Mouse (Mus musculus) stomach, postnatal 0 days (tissue): ENCODE results near the gene Psmd13. TPM values are rescaled to one million over a fixed set of nuclear protein-coding genes. Genes with fewer than 3 reads are reported as not detected.

Experiments
- ATAC-seq: fragments of 200-750 bp; cut with Nextera tagmentation; 2 replicates; pipeline ENCODE4 v1.8.0; 2017; ENCODE audit not compliant: low FRiP score, low TSS enrichment
- DNase-seq: peaks from one replicate; pipeline ENCODE4 v3.0.0-alpha.2; 2016; ENCODE audit warnings: low spot score
- H3K27ac ChIP-seq: fragments of 300-500 bp; sonication (generic); replicated peaks from 2 replicates; pipeline ENCODE4 v1.5.1; 2014; ENCODE audit warnings: mild to moderate bottlenecking, control low read depth
- H3K27me3 ChIP-seq: fragments of 300-500 bp; sonication (generic); 2 replicates; pipeline ENCODE4 v1.6.1; 2014; ENCODE audit warnings: low read length; ENCODE audit not compliant: control insufficient read depth, insufficient read depth
- H3K36me3 ChIP-seq: fragments of 300-500 bp; sonication (generic); 2 replicates; pipeline ENCODE4 v1.6.1; 2014; ENCODE audit warnings: low read length, mixed read lengths; ENCODE audit not compliant: control insufficient read depth, insufficient read depth
- H3K4me1 ChIP-seq: fragments of 300-500 bp; sonication (generic); replicated peaks from 2 replicates; pipeline ENCODE4 v1.6.1; 2014; ENCODE audit warnings: antibody characterized with exemption; ENCODE audit not compliant: control insufficient read depth, insufficient read depth
- H3K4me2 ChIP-seq: fragments of 300-500 bp; sonication (generic); replicated peaks from 2 replicates; pipeline ENCODE4 v1.6.1; 2014; ENCODE audit warnings: low read depth, mild to moderate bottlenecking, control low read depth, moderate library complexity
- H3K4me3 ChIP-seq: fragments of 300-500 bp; sonication (generic); 2 replicates; pipeline ENCODE4 v1.5.1; 2014; ENCODE audit warnings: low read depth, low read length, control low read depth
- H3K9ac ChIP-seq: fragments of 300-500 bp; sonication (generic); 2 replicates; pipeline ENCODE4 v1.6.1; 2014; ENCODE audit warnings: mild to moderate bottlenecking, low read length, control low read depth, mixed read lengths
- H3K9me3 ChIP-seq: fragments of 300-500 bp; sonication (generic); 2 replicates; pipeline ENCODE4 v1.6.1; 2016; ENCODE audit warnings: low read length; ENCODE audit not compliant: control insufficient read depth
- CTCF ChIP-seq: IDR thresholded peaks from 2 replicates; pipeline ENCODE4 v1.5.1; 2016; ENCODE audit warnings: antibody characterized with exemption, low read depth, mild to moderate bottlenecking, moderate library complexity
- EP300 ChIP-seq: optimal IDR thresholded peaks from 2 replicates; pipeline ENCODE3; 2016; ENCODE audit warnings: antibody characterized with exemption
- WGBS: fragments of 180-500 bp; shearing (Covaris S2); extraction: QIAGEN DNeasy Blood & Tissue Kit; methylation state at CpG from one replicate; pipeline ENCODE4 v1.1.7; 2014; 5-methylcytosine and 5-hydroxymethylcytosine counted together
- polyA plus RNA-seq: library from polyadenylated mRNA; unstranded; fragments of >200 nt; fragmentation: Nextera tagmentation; extraction: Ambion mirVana; gene quantifications from 2 replicates; pipeline ENCODE4 v1.2.1, GENCODE M21; 2015

The Psmd13 gene
- polyA plus RNA-seq, 1 experiment from 2014 or later: 160 TPM

DNA sequence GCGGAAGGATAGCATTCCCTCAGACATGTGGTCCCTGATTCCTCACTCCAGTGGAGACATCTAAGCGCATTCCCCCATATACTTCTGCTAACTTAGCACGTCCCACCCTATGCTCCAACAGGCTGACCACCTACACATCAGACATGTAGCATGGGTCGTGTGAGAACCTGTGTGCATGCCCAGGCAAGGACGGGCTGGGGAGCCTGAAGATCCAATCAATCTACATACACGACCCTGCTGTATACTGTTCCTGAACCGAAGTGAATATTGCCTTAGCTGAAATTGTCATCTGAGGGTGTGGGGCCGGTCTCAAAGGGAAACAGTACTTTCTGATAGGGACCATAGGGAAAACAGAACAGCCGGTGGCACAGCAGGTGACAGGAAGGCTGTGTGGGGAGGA is 26.6 kb upstream of the Psmd13 start:
- Histone ChIP-seq H3K36me3 (peaks cover 16% of the 10 kb centered on the region; the same call in 1 of the 2 replicates), H3K4me1 (peaks cover 10% of the 10 kb centered on the region; the same call in 1 of the 2 replicates), H3K9ac (peak overlapping the region; percentile 89), H3K27me3 (no peaks in the 10 kb centered on the region), H3K27ac (peak overlapping the region; percentile 98), H3K9me3 (no peaks in the 10 kb centered on the region), H3K4me2 (peak overlapping the region; percentile 80), H3K4me3 (peak overlapping the region; percentile 78)
- TF ChIP-seq CTCF (no peak), EP300 (no peak)
- no peak for DNase-seq
- no peak for ATAC-seq
- 65% methylated on average over 9 of the region's 9 CpGs for WGBS

DNA sequence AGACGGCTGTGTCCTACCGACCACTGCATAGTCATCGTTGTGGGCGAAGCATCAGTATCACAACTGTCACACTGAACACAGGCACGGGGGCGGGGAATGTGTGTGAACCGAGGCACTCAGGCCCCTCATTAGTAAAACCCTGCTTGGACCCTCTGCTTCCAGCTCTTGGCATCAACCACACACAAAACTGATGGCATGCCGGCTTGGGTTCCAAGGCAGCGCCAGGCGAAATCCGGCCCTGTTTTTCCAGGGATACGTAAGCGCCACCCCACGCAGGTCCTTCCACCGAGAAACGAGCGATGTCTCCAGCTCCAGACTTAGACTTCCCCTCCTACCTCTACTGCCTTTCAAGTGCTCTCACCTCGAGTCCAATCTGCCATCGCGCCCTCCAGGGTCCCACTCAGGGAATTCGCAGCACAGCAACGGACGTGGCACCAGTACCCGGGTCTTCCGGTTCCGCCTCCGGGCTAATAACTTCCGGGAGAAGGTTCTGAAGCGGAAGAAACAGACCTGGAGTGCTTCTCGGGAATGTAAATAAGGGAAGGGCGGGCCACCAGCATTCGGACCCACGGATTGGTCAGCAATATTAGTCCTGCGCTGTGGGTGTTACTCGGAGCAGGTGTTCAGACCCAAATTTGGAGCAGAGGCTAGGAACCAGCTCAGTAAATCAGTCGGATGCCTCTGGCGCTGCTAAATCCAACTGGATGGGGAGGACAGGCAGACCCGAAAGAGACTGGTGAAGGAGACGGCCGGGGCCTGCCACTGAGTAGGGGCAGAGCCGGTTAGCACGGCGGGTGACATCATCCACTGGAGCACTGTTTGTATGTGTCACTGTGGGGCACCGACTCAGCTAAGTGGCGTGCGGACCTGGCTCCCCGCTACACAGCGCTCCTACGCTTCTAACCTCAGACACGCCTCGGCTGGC is 25.6 kb upstream of the Psmd13 start, which contains the start of gene Gm45785:
TSS of gene Gm45785 (minus strand) at position 472 of the 925 bp plus-strand sequence.
- peak within 1 kb of the TSS; percentile 89 for H3K9ac ChIP-seq
- H3K4me3 ChIP-seq: peak within 1 kb of the TSS; percentile 78
- no peaks in the 10 kb centered on the region for H3K9me3 ChIP-seq
- H3K36me3 ChIP-seq: peaks cover 22% of the 10 kb centered on the region; the same call in 1 of the 2 replicates
- H3K4me1 ChIP-seq: peaks cover 10% of the 10 kb centered on the region; the same call in 1 of the 2 replicates
- no peaks in the 10 kb centered on the region for H3K27me3 ChIP-seq
- peak; percentile 88 for ATAC-seq
- WGBS: 1% methylated on average over 51 of the region's 51 CpGs
- TF ChIP-seq EP300 (no peak), CTCF (peak; percentile 27; the same call in 1 of the 2 replicates)
- peak within 1 kb of the TSS; percentile 98 for H3K27ac ChIP-seq
- peak; percentile 92 for DNase-seq
- H3K4me2 ChIP-seq: peak within 1 kb of the TSS; percentile 80

DNA sequence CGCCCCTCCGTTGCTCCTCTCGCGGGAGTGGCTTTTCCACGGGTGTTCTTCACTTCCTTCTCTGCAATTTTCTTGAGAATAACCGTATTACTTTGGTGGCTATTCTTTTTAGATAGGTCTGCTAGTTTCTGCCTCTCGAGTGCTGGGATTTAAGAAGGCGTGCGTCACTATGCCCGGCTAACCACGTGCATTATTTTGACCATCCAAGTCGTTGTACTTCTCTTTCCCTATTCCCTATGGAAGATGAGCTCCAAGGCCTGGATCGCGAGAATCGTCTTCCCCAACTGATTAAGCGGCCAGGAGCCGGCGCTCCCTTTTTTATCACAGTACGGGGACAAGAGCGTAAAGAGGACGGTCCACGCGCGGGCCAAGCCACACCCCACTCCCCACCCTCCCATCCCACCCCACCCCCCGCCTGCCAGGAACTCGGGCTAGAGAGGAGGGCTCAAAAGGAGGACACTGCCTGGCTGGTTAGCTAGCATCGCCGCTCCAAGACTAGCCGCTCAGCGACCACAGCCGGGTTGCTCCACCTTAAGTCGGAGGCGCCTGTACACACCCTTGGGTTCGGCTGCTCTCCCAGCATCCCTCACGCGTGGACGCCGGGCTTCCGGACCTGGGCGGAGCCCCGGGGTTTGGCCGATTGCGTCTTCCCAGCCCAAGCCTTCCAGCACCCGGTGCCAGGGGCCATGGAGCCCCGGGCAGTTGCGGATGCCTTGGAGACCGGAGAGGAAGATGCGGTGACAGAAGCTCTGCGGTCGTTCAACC is 24.8 kb upstream of the Psmd13 start, which contains the start of gene Ric8a:
TSS of gene Ric8a (plus strand) at position 173 of the 765 bp plus-strand sequence.
- peaks cover 10% of the 10 kb centered on the region; the same call in 1 of the 2 replicates for H3K4me1 ChIP-seq
- H3K4me3 ChIP-seq: peak within 1 kb of the TSS; percentile 78
- TF ChIP-seq CTCF: no peak
- TF ChIP-seq EP300: no peak
- WGBS: under 1% methylated on average over 50 of the region's 50 CpGs
- no peaks in the 10 kb centered on the region for H3K27me3 ChIP-seq
- peak within 1 kb of the TSS; percentile 80 for H3K4me2 ChIP-seq
- peak; percentile 89 for ATAC-seq
- peaks cover 23% of the 10 kb centered on the region for H3K36me3 ChIP-seq
- DNase-seq: peak; percentile 95
- H3K27ac ChIP-seq: peak within 1 kb of the TSS; percentile 98
- peak within 1 kb of the TSS; percentile 89 for H3K9ac ChIP-seq
- no peaks in the 10 kb centered on the region for H3K9me3 ChIP-seq

DNA sequence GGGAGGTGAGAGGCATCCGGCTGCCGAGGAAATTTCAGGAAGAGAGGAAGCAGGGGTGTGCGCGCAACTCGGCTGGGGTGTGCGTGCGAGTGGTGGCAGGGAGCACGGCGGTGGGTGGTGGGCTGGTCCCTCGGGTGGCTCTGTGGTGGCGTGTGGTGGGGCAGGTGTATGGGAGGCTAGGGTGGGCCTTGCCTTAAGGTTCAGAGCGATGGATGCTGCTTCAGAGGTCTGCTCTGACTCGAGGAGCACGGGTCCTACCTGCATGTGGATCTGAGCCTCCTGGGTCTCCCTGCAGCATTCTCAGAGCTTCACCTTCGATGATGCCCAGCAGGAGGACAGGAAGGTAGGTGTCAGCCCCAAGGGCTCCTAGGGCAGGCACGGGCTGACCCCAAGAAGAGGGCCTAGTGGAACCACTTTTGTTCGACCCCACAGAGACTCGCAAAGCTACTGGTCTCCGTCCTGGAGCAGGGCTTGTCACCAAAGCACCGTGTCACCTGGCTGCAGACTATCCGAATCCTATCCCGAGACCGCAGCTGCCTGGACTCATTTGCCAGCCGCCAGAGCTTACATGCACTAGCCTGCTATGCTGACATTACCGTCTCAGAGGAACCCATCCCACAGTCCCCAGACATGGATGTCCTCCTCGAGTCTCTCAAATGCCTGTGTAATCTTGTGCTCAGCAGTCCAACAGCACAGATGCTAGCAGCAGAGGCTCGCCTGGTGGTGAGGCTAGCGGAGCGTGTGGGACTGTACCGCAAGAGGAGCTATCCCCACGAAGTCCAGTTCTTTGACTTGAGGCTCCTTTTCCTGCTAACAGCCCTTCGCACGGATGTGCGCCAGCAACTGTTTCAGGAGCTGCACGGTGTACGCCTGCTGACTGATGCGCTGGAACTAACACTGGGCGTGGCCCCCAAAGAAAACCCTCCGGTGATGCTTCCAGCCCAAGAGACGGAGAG is 23.9 kb upstream of the Psmd13 start, which contains the start of gene Bet1l:
TSS of gene Bet1l (minus strand) at position 28 of the 956 bp plus-strand sequence.
- no peak for TF ChIP-seq CTCF
- no peak for TF ChIP-seq EP300
- H3K36me3 ChIP-seq: peaks cover 28% of the 10 kb centered on the region
- WGBS: 28% methylated on average over 39 of the region's 40 CpGs
- no peaks in the 10 kb centered on the region for H3K27me3 ChIP-seq
- ATAC-seq: peak; percentile 13
- peak within 1 kb of the TSS; percentile 80 for H3K4me2 ChIP-seq
- H3K9ac ChIP-seq: peak within 1 kb of the TSS; percentile 89
- peak within 1 kb of the TSS; percentile 98 for H3K27ac ChIP-seq
- H3K4me1 ChIP-seq: peaks cover 10% of the 10 kb centered on the region; the same call in 1 of the 2 replicates
- no peaks in the 10 kb centered on the region for H3K9me3 ChIP-seq
- peak within 1 kb of the TSS; percentile 78 for H3K4me3 ChIP-seq
- DNase-seq: peak; percentile 34

DNA sequence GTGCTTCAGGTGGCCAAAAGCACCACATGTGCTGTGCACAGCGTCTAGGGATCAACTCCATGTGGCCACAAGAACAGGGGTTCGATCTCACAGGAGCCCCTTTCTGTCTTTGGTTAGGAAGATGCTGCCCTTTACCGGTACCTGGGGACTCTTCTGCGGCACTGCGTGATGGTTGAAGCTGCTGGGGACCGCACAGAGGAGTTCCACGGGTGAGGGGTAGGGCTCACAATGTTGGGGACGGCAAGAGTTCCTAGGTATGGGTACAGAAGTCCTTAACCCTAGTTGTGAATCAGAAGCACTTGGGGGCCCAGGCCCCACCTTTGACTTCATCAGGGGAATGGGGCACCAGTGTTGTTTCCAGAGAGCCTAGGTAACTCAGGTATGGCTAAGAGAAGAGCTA is 23.0 kb upstream of the Psmd13 start:
- Histone ChIP-seq H3K27me3 (no peaks in the 10 kb centered on the region), H3K36me3 (peaks cover 26% of the 10 kb centered on the region), H3K9ac (peak overlapping the region; percentile 89; the same call in 1 of the 2 replicates), H3K27ac (no peak overlapping the region), H3K4me1 (peaks cover 10% of the 10 kb centered on the region; the same call in 1 of the 2 replicates), H3K4me3 (peak overlapping the region; percentile 78; the same call in 1 of the 2 replicates), H3K9me3 (no peaks in the 10 kb centered on the region), H3K4me2 (peak overlapping the region; percentile 80)
- DNase-seq (no peak), ATAC-seq (no peak)
- 91% methylated on average over 8 of the region's 8 CpGs for WGBS
- TF ChIP-seq CTCF: no peak
- TF ChIP-seq EP300: no peak
